Mouse (Mus musculus) embryonic fibroblast, embryonic 13.5 days (primary cell): ENCODE measurements around the gene Slc16a10.

Experiments
- CTCF ChIP-seq: IDR thresholded peaks from 2 replicates; pipeline ENCODE4 v1.5.1; 2011; ENCODE audit warnings: mild to moderate bottlenecking, control low read depth, low read length, moderate library complexity, borderline replicate concordance; ENCODE audit not compliant: insufficient read depth
- POLR2A ChIP-seq: IDR thresholded peaks from 2 replicates; pipeline ENCODE4 v1.6.1; 2011; ENCODE audit warnings: low read depth, mild to moderate bottlenecking, control low read depth, low read length, moderate library complexity

DNA sequence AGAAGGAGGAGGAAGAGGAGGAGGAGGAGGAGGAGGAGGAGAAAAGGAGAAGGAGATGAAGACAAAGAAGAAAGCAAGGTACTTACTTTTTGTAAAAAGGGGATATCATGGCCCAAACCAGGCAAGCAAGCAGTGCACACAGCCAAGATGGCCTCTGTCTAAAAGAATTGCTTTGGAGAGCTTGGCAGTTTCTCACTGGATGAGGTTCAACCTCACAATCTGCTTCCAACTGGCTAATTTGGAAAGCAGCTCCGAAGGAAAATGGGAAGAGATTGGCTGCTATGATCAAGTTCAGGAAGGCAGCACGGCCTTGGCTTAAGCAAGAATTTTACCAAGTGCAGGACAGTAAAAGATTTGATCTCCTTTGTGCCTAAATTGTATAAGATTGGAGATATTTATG lies 112.4 kb downstream of the Slc16a10 start:
- TF ChIP-seq CTCF (no peak), POLR2A (no peak)
